In genomic region chr2:164908011-164908410, GRCm38 (mm10) we compare ENCODE assay signal across 24 mouse cellular contexts.
"Had no signal": no experiment of that assay in that cellular context is flagged by ENCODE, and none has a peak within 500 bp of the region (broad histone marks: within the 10 kb centered on the region; RNA-seq: fewer than 3 reads in every experiment).

No protein-coding gene starts in this region.

- H3K4me3 ChIP-seq: heart, embryonic 10.5 days; heart, embryonic 12.5 days; hindbrain, embryonic 13.5 days; hindbrain, embryonic 15.5 days; kidney, embryonic 15.5 days; limb, embryonic 13.5 days; limb, embryonic 15.5 days; liver, embryonic 12.5 days had no signal

- H3K9me3 ChIP-seq: hindbrain, embryonic 15.5 days; limb, embryonic 15.5 days had no signal

- DNase-seq: gastrocnemius, postnatal 14 days; gastrocnemius, postnatal 36 days; heart, adult 18-20 months; heart, postnatal 10 days; kidney, adult 11 months; kidney, adult 2 months; kidney, adult 9 months; kidney, postnatal 14 days; kidney, postnatal 36 days; layer of hippocampus, adult 9-11 months; layer of hippocampus, postnatal 36 days; left cerebral cortex, postnatal 4 days had no signal

- ATAC-seq: hindbrain, postnatal 0 days; intestine, embryonic 16.5 days; liver, embryonic 12.5 days had no signal

- H3K27me3 ChIP-seq: heart, embryonic 12.5 days; hindbrain, embryonic 13.5 days; hindbrain, embryonic 15.5 days; kidney, embryonic 15.5 days; limb, embryonic 13.5 days; limb, embryonic 15.5 days; liver, embryonic 12.5 days had no signal

- H3K27ac ChIP-seq: heart, embryonic 10.5 days; hindbrain, embryonic 13.5 days; hindbrain, embryonic 15.5 days; hindbrain, postnatal 0 days; kidney, embryonic 15.5 days; kidney, postnatal 0 days; limb, embryonic 13.5 days; limb, embryonic 15.5 days; liver, embryonic 12.5 days; liver, embryonic 14.5 days had no signal
